Mouse (Mus musculus): ENCODE data around the gene Sox15. TPM values are rescaled to one million over a fixed set of nuclear protein-coding genes. Genes with fewer than 3 reads are reported as not detected.

The Sox15 gene
- polyA plus RNA-seq, 1 experiment from 2014 or later = not detected

- 24% methylated on average over 24 of the region's 24 CpGs for WGBS
- Histone ChIP-seq H3K9ac (ENCODE audit: low read length) (peak overlapping the region; percentile 88), H3K4me3 (ENCODE audit: low read length) (peak overlapping the region; percentile 90), H3K36me3 (ENCODE audit: control insufficient read depth, insufficient read depth) (peaks cover 17% of the 10 kb centered on the region), H3K4me2 (ENCODE audit: low read depth, low read length) (peak overlapping the region; percentile 78), H3K9me3 (replicated peaks; ENCODE audit: control insufficient read depth, low read length) (no peaks in the 10 kb centered on the region), H3K4me1 (ENCODE audit: control insufficient read depth, insufficient read depth, low read length) (peaks cover 31% of the 10 kb centered on the region), H3K27ac (ENCODE audit: low read length) (peak overlapping the region; percentile 97), H3K27me3 (ENCODE audit: control insufficient read depth, insufficient read depth, low read length) (no peaks in the 10 kb centered on the region)
- ATAC-seq (replicated peaks; ENCODE audit: extremely low read depth, insufficient read depth, low FRiP score) = no peak
Measured at GRCm38 (mm10) chr11:69682209-69682839, 27.2 kb downstream of the Sox15 start.

- WGBS = 22% methylated on average over 12 of the region's 12 CpGs
- Histone ChIP-seq H3K4me3 (ENCODE audit: low read length) (peak overlapping the region; percentile 90), H3K9me3 (replicated peaks; ENCODE audit: control insufficient read depth, low read length) (no peaks in the 10 kb centered on the region), H3K9ac (ENCODE audit: low read length) (peak overlapping the region; percentile 56), H3K4me2 (ENCODE audit: low read depth, low read length) (peak overlapping the region; percentile 78), H3K27ac (ENCODE audit: low read length) (peak overlapping the region; percentile 97), H3K36me3 (ENCODE audit: control insufficient read depth, insufficient read depth) (peaks cover 12% of the 10 kb centered on the region), H3K4me1 (ENCODE audit: control insufficient read depth, insufficient read depth, low read length) (peaks cover 31% of the 10 kb centered on the region), H3K27me3 (ENCODE audit: control insufficient read depth, insufficient read depth, low read length) (no peaks in the 10 kb centered on the region)
- 0 out of 2 replicates have a peak, but pooled peaks have one; percentile 33 for ATAC-seq (replicated peaks; ENCODE audit: extremely low read depth, insufficient read depth, low FRiP score)
Measured at GRCm38 (mm10) chr11:69682840-69683533, 27.9 kb downstream of the Sox15 start.

- H3K9me3 ChIP-seq (replicated peaks; ENCODE audit: control insufficient read depth, low read length) = no peaks in the 10 kb centered on the region
- no peak overlapping the region for H3K4me2 ChIP-seq (ENCODE audit: low read depth, low read length)
- peaks cover 31% of the 10 kb centered on the region for H3K4me1 ChIP-seq (ENCODE audit: control insufficient read depth, insufficient read depth, low read length)
- no peak for ATAC-seq (replicated peaks; ENCODE audit: extremely low read depth, insufficient read depth, low FRiP score)
- no peak overlapping the region for H3K4me3 ChIP-seq (ENCODE audit: low read length)
- H3K9ac ChIP-seq (ENCODE audit: low read length) = peak overlapping the region; percentile 56; the same call in 1 of the 2 replicates
- peak overlapping the region; percentile 49 for H3K27ac ChIP-seq (ENCODE audit: low read length)
- 70% methylated on average over 7 of the region's 7 CpGs for WGBS
- no peaks in the 10 kb centered on the region for H3K27me3 ChIP-seq (ENCODE audit: control insufficient read depth, insufficient read depth, low read length)
- peaks cover 6% of the 10 kb centered on the region for H3K36me3 ChIP-seq (ENCODE audit: control insufficient read depth, insufficient read depth)
Measured at GRCm38 (mm10) chr11:69683576-69683975, 28.5 kb downstream of the Sox15 start.

- H3K9ac ChIP-seq (ENCODE audit: low read length) = no peak overlapping the region
- H3K4me3 ChIP-seq (ENCODE audit: low read length) = no peak overlapping the region
- WGBS = 74% methylated on average over 12 of the region's 12 CpGs
- no peak overlapping the region for H3K27ac ChIP-seq (ENCODE audit: low read length)
- peaks cover 4% of the 10 kb centered on the region; the same call in 1 of the 2 replicates for H3K36me3 ChIP-seq (ENCODE audit: control insufficient read depth, insufficient read depth)
- no peak overlapping the region for H3K4me2 ChIP-seq (ENCODE audit: low read depth, low read length)
- no peak for ATAC-seq (replicated peaks; ENCODE audit: extremely low read depth, insufficient read depth, low FRiP score)
- H3K9me3 ChIP-seq (replicated peaks; ENCODE audit: control insufficient read depth, low read length) = no peaks in the 10 kb centered on the region
- peaks cover 31% of the 10 kb centered on the region for H3K4me1 ChIP-seq (ENCODE audit: control insufficient read depth, insufficient read depth, low read length)
- no peaks in the 10 kb centered on the region for H3K27me3 ChIP-seq (ENCODE audit: control insufficient read depth, insufficient read depth, low read length)
Measured at GRCm38 (mm10) chr11:69684128-69684745, 29.1 kb downstream of the Sox15 start.

GRCm38 (mm10) chr11:69684936-69685335, 29.8 kb downstream of the Sox15 start:
- 86% methylated on average over 6 of the region's 6 CpGs for WGBS
- ATAC-seq (replicated peaks; ENCODE audit: extremely low read depth, insufficient read depth, low FRiP score) = no peak
- H3K4me1 ChIP-seq (ENCODE audit: control insufficient read depth, insufficient read depth, low read length) = peaks cover 27% of the 10 kb centered on the region
- H3K27me3 ChIP-seq (ENCODE audit: control insufficient read depth, insufficient read depth, low read length) = no peaks in the 10 kb centered on the region
- H3K27ac ChIP-seq (ENCODE audit: low read length) = peak overlapping the region; percentile 86
- no peaks in the 10 kb centered on the region for H3K36me3 ChIP-seq (ENCODE audit: control insufficient read depth, insufficient read depth)
- no peak overlapping the region for H3K4me2 ChIP-seq (ENCODE audit: low read depth, low read length)
- 0 out of 2 replicates have a peak overlapping the region, but pooled peaks have one; percentile 32 for H3K9ac ChIP-seq (ENCODE audit: low read length)
- H3K4me3 ChIP-seq (ENCODE audit: low read length) = no peak overlapping the region
- H3K9me3 ChIP-seq (replicated peaks; ENCODE audit: control insufficient read depth, low read length) = no peaks in the 10 kb centered on the region

- peak within 1 kb of the TSS; percentile 86 for H3K27ac ChIP-seq (ENCODE audit: low read length)
- H3K4me1 ChIP-seq (ENCODE audit: control insufficient read depth, insufficient read depth, low read length) = peaks cover 24% of the 10 kb centered on the region
- no peak within 1 kb of the TSS for H3K4me3 ChIP-seq (ENCODE audit: low read length)
- 56% methylated on average over 10 of the region's 10 CpGs for WGBS
- H3K36me3 ChIP-seq (ENCODE audit: control insufficient read depth, insufficient read depth) = no peaks in the 10 kb centered on the region
- peak within 1 kb of the TSS; percentile 18 for H3K4me2 ChIP-seq (ENCODE audit: low read depth, low read length)
- H3K9me3 ChIP-seq (replicated peaks; ENCODE audit: control insufficient read depth, low read length) = no peaks in the 10 kb centered on the region
- no peaks in the 10 kb centered on the region for H3K27me3 ChIP-seq (ENCODE audit: control insufficient read depth, insufficient read depth, low read length)
- peak within 1 kb of the TSS; percentile 54 for H3K9ac ChIP-seq (ENCODE audit: low read length)
- no peak; the same call in 1 of the 2 replicates for ATAC-seq (replicated peaks; ENCODE audit: extremely low read depth, insufficient read depth, low FRiP score)
Measured at GRCm38 (mm10) chr11:69685526-69686148, 30.5 kb downstream of the Sox15 start, which contains the start of gene Tnfsf13. Tnfsf13 (minus strand) TSS chr11:69685784.

- Histone ChIP-seq H3K9ac (ENCODE audit: low read length) (peak overlapping the region; percentile 4; the same call in 1 of the 2 replicates), H3K4me2 (ENCODE audit: low read depth, low read length) (peak overlapping the region; percentile 18; the same call in 1 of the 2 replicates), H3K4me3 (ENCODE audit: low read length) (no peak overlapping the region), H3K27ac (ENCODE audit: low read length) (peak overlapping the region; percentile 86), H3K36me3 (ENCODE audit: control insufficient read depth, insufficient read depth) (no peaks in the 10 kb centered on the region), H3K9me3 (replicated peaks; ENCODE audit: control insufficient read depth, low read length) (no peaks in the 10 kb centered on the region), H3K4me1 (ENCODE audit: control insufficient read depth, insufficient read depth, low read length) (peaks cover 19% of the 10 kb centered on the region), H3K27me3 (ENCODE audit: control insufficient read depth, insufficient read depth, low read length) (no peaks in the 10 kb centered on the region)
- ATAC-seq (replicated peaks; ENCODE audit: extremely low read depth, insufficient read depth, low FRiP score) = no peak
- WGBS = 20% methylated on average over 4 of the region's 4 CpGs
Measured at GRCm38 (mm10) chr11:69686377-69686776, 31.3 kb downstream of the Sox15 start.

GRCm38 (mm10) chr11:69687061-69687460, 31.9 kb downstream of the Sox15 start:
- H3K4me2 ChIP-seq (ENCODE audit: low read depth, low read length) = no peak overlapping the region
- peaks cover 19% of the 10 kb centered on the region for H3K4me1 ChIP-seq (ENCODE audit: control insufficient read depth, insufficient read depth, low read length)
- no peak for ATAC-seq (replicated peaks; ENCODE audit: extremely low read depth, insufficient read depth, low FRiP score)
- no peaks in the 10 kb centered on the region for H3K27me3 ChIP-seq (ENCODE audit: control insufficient read depth, insufficient read depth, low read length)
- WGBS = 53% methylated on average over 5 of the region's 5 CpGs
- H3K4me3 ChIP-seq (ENCODE audit: low read length) = no peak overlapping the region
- no peak overlapping the region for H3K27ac ChIP-seq (ENCODE audit: low read length)
- no peaks in the 10 kb centered on the region for H3K9me3 ChIP-seq (replicated peaks; ENCODE audit: control insufficient read depth, low read length)
- H3K36me3 ChIP-seq (ENCODE audit: control insufficient read depth, insufficient read depth) = no peaks in the 10 kb centered on the region
- no peak overlapping the region for H3K9ac ChIP-seq (ENCODE audit: low read length)
